Mouse (Mus musculus): ENCODE measurements at regions not wholly inside any gene's neighbourhood (a gene's known extent, or its start where the extent isn't known, plus 50 kb on each side); places are given as distances from the start of the nearest gene placed in this dataset.

GRCm38 (mm10) chr9:68426286-68426685 is 227.3 kb upstream of the Rora start:
- no peak overlapping the region for H3K27ac ChIP-seq (ENCODE audit: insufficient read depth, low read depth)
- in situ Hi-C loops (cut with MboI; ENCODE audit: low pct_ligation_motif_present, low pct_unique_long_range_greater_than_20kb, low sequenced_read_pairs) (no loop called here), dilution Hi-C loops (cut with MboI; ENCODE audit: extremely low pct_ligation_motif_present, extremely low pct_unique_long_range_greater_than_20kb, low sequenced_read_pairs) (no loop called here)
- H3K9me3 ChIP-seq (replicated peaks; ENCODE audit: low read length) = peaks cover 56% of the 10 kb centered on the region
- no peaks in the 10 kb centered on the region for H3K4me1 ChIP-seq (ENCODE audit: control insufficient read depth in 1 of 2, insufficient read depth in 2 of 2)
- no peak for DNase-seq (ENCODE audit: extremely low read depth)
- no peak overlapping the region for H3K9ac ChIP-seq (ENCODE audit: insufficient read depth, low read depth)
- no peak overlapping the region for H3K4me3 ChIP-seq (replicated peaks in 1 of 3; ENCODE audit: low read depth in 2 of 3, low read length in 2 of 3, poor library complexity in 1 of 3)
- H3K27me3 ChIP-seq (replicated peaks) = no peaks in the 10 kb centered on the region
- H3K4me2 ChIP-seq (ENCODE audit: insufficient read depth, low read depth, poor library complexity, severe bottlenecking) = no peak overlapping the region
- no peak for TF ChIP-seq KAT2A (IDR thresholded peaks at IDR 0.05; ENCODE audit: insufficient replicate concordance, low read length)
- TF ChIP-seq RAD21 (IDR thresholded peaks at IDR 0.05; ENCODE audit: low read depth, low read length) = no peak
- no peak for TF ChIP-seq SMC3 (IDR thresholded peaks at IDR 0.05; ENCODE audit: low read depth, low read length)
- no peak for TF ChIP-seq ELF1 (IDR thresholded peaks at IDR 0.05; ENCODE audit: low read depth, low read length)
- no peak for TF ChIP-seq ETS1 (conservative IDR thresholded peaks at IDR 0.05; ENCODE audit: low read depth, low read length)
- TF ChIP-seq TBP (conservative IDR thresholded peaks at IDR 0.05; ENCODE audit: low read depth, low read length) = no peak
- no peak for TF ChIP-seq HCFC1 (IDR thresholded peaks at IDR 0.05; ENCODE audit: low read depth, low read length)
- TF ChIP-seq TCF12 (IDR thresholded peaks at IDR 0.05; ENCODE audit: low read depth, low read length) = no peak
- no peak for TF ChIP-seq CTCF (conservative IDR thresholded peaks at IDR 0.05 in 1 of 2, IDR thresholded peaks at IDR 0.05 in 1 of 2; ENCODE audit: low read depth in 2 of 2, low read length in 2 of 2)
- no peak for TF ChIP-seq BHLHE40 (IDR thresholded peaks at IDR 0.05; ENCODE audit: low read depth, low read length)
- no peak for TF ChIP-seq MAX (IDR thresholded peaks at IDR 0.05; ENCODE audit: low read length)
- TF ChIP-seq MYC (IDR thresholded peaks at IDR 0.05; ENCODE audit: low read depth, low read length) = no peak
- no peak for TF ChIP-seq ZC3H11A (IDR thresholded peaks at IDR 0.05; ENCODE audit: low read depth, low read length)
- TF ChIP-seq NELFE (IDR thresholded peaks at IDR 0.05; ENCODE audit: low read depth, low read length) = no peak
- no peak for TF ChIP-seq EP300 (IDR thresholded peaks at IDR 0.05; ENCODE audit: low read length)
- no peak for TF ChIP-seq CHD2 (IDR thresholded peaks at IDR 0.05; ENCODE audit: low read length)
- TF ChIP-seq USF1 (IDR thresholded peaks at IDR 0.05; ENCODE audit: low read depth, low read length) = no peak
- no peaks in the 10 kb centered on the region for H3K79me2 ChIP-seq (replicated peaks; ENCODE audit: control insufficient read depth, extremely low read depth, insufficient read depth, poor library complexity, severe bottlenecking)
- no peaks in the 10 kb centered on the region for H3K36me3 ChIP-seq (replicated peaks in 1 of 2; ENCODE audit: control insufficient read depth in 1 of 2, insufficient read depth in 1 of 2, low read length in 1 of 2)

- dilution Hi-C loops (cut with MboI; ENCODE audit: extremely low pct_ligation_motif_present, extremely low pct_unique_long_range_greater_than_20kb, low sequenced_read_pairs) = no loop called here
- H3K79me2 ChIP-seq (replicated peaks; ENCODE audit: control insufficient read depth, extremely low read depth, insufficient read depth, poor library complexity, severe bottlenecking) = no peaks in the 10 kb centered on the region
- H3K4me3 ChIP-seq (replicated peaks in 1 of 3; ENCODE audit: low read depth in 2 of 3, low read length in 2 of 3, poor library complexity in 1 of 3) = no peak overlapping the region
- H3K4me2 ChIP-seq (ENCODE audit: insufficient read depth, low read depth, poor library complexity, severe bottlenecking) = no peak overlapping the region
- H3K9me3 ChIP-seq (replicated peaks; ENCODE audit: low read length) = peaks cover 51% of the 10 kb centered on the region
- H3K4me1 ChIP-seq (ENCODE audit: control insufficient read depth in 1 of 2, insufficient read depth in 2 of 2) = no peaks in the 10 kb centered on the region
- TF ChIP-seq TBP (conservative IDR thresholded peaks at IDR 0.05; ENCODE audit: low read depth, low read length) (no peak), ETS1 (conservative IDR thresholded peaks at IDR 0.05; ENCODE audit: low read depth, low read length) (no peak), RCOR1 (conservative IDR thresholded peaks at IDR 0.05; ENCODE audit: low read depth, low read length) (no peak), HCFC1 (IDR thresholded peaks at IDR 0.05; ENCODE audit: low read depth, low read length) (no peak), SIN3A (IDR thresholded peaks at IDR 0.05; ENCODE audit: low read length) (no peak), MAX (IDR thresholded peaks at IDR 0.05; ENCODE audit: low read length) (no peak)
- DNase-seq (ENCODE audit: extremely low read depth) = no peak
- H3K36me3 ChIP-seq (replicated peaks in 1 of 2; ENCODE audit: control insufficient read depth in 1 of 2, insufficient read depth in 1 of 2, low read length in 1 of 2) = no peaks in the 10 kb centered on the region
- in situ Hi-C loops (cut with MboI; ENCODE audit: low pct_ligation_motif_present, low pct_unique_long_range_greater_than_20kb, low sequenced_read_pairs) = no loop called here
- H3K9ac ChIP-seq (ENCODE audit: insufficient read depth, low read depth) = no peak overlapping the region
- H3K27me3 ChIP-seq (replicated peaks) = no peaks in the 10 kb centered on the region
- no peak overlapping the region for H3K27ac ChIP-seq (ENCODE audit: insufficient read depth, low read depth)
These were observed 190.8 kb upstream of the Rora start for GRCm38 (mm10) chr9:68462755-68463154.
